Comparison of ENCODE assay signal across 8 mouse cellular contexts in the genomic region with DNA sequence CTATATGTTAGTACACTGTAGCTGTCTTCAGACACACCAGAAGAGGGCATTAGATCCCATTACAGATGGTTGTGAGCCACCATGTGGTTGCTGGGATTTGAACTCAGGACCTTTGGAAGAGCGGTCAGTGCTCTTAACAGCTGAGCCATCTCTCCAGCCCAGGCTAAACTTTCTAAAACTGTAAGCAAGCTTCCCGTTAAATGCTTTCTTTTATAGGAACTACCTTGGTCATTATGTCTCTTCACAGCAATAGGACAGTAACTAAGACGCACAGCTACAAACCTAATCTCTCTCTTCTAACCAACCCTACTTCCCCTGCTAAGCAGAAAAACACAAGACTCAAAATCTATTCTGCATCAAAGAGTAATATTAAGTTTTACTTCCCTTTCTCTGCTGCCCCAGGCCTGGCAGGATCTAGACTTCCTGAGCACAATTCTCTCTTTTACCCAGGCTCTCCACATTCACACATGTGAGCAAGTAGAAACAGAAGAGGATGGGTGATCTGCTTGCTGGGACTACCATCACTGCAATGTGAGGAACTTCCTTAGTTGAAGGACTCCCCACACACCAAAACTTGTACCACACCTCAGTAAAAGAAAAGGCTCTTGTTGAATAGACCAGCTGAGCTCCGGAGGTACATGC. TPM values are rescaled to one million over a fixed set of nuclear protein-coding genes. Genes with fewer than 3 reads are reported as not detected.
DNase-seq lines count a peak whose midpoint lies in the region; ATAC-seq and TF ChIP-seq lines count a peak whose summit lies in the region.

No protein-coding gene starts in this region.

- no peak overlapping the region for H3K9ac ChIP-seq in heart, postnatal 0 days (replicated peaks; ENCODE audit: low read depth, low read length)

- peaks cover 3% of the 10 kb centered on the region for H3K27me3 ChIP-seq in erythroblast, embryonic 14.5 days (ENCODE audit: control insufficient read depth)
- no peaks in the 10 kb centered on the region for H3K27me3 ChIP-seq in E14TG2a.4 (ENCODE audit: insufficient read depth, low read length)
- H3K27me3 ChIP-seq in heart, postnatal 0 days (ENCODE audit: control insufficient read depth, insufficient read depth, low read length): no peaks in the 10 kb centered on the region

- no peaks in the 10 kb centered on the region; the same call in 1 of the 2 replicates for H3K9me3 ChIP-seq in erythroblast, embryonic 14.5 days (ENCODE audit: control insufficient read depth, low read length)
- peaks cover 9% of the 10 kb centered on the region for H3K9me3 ChIP-seq in E14TG2a.4 (ENCODE audit: low read length)
- no peaks in the 10 kb centered on the region for H3K9me3 ChIP-seq in heart, postnatal 0 days (replicated peaks; ENCODE audit: control insufficient read depth, low read length)

- no peak for TF ChIP-seq CTCF in E14TG2a.4 (conservative IDR thresholded peaks at IDR 0.05; ENCODE audit: low read length)
- TF ChIP-seq CTCF in heart, postnatal 0 days (IDR thresholded peaks at IDR 0.05; ENCODE audit: low read depth): no peak

- H3K4me1 ChIP-seq in erythroblast, embryonic 14.5 days (ENCODE audit: control insufficient read depth): peaks cover 25% of the 10 kb centered on the region
- peaks cover 54% of the 10 kb centered on the region for H3K4me1 ChIP-seq in E14TG2a.4 (replicated peaks; ENCODE audit: low read depth, low read length)
- no peaks in the 10 kb centered on the region for H3K4me1 ChIP-seq in heart, postnatal 0 days (ENCODE audit: control insufficient read depth, insufficient read depth)

- peak overlapping the region; percentile 46 for H3K4me2 ChIP-seq in heart, postnatal 0 days (ENCODE audit: low read depth, low read length)

- H3K27ac ChIP-seq in heart, postnatal 0 days (ENCODE audit: low read depth): no peak overlapping the region

- no peak; the same call in 1 of the 2 replicates for ATAC-seq in erythroblast, adult 5-6 weeks (replicated peaks; ENCODE audit: low FRiP score, poor library complexity, severe bottlenecking)
- no peak for ATAC-seq in heart, postnatal 0 days (ENCODE audit: insufficient read depth, low read depth)
- ATAC-seq in megakaryocyte, adult 5-6 weeks (ENCODE audit: poor library complexity, severe bottlenecking): peak; percentile 61

- no peak for DNase-seq in heart, postnatal 0 days (ENCODE audit: low spot score)
- DNase-seq in layer of hippocampus, adult 9-10 months (ENCODE audit: low spot score): no peak
- no peak for DNase-seq in adrenal gland, adult (ENCODE audit: inconsistent age in 2 of 2, low spot score in 1 of 2)
- DNase-seq in right cerebral cortex, postnatal 36 days (ENCODE audit: low spot score in 2 of 2): no peak

- WGBS in heart, postnatal 0 days: 76% methylated on average over 4 of the region's 4 CpGs

- H3K4me3 ChIP-seq in erythroblast, embryonic 14.5 days (replicated peaks): peak overlapping the region; percentile 34
- H3K4me3 ChIP-seq in E14TG2a.4 (replicated peaks; ENCODE audit: low read length): 0 out of 2 replicates have a peak overlapping the region, but pooled peaks have one; percentile 15
- H3K4me3 ChIP-seq in heart, postnatal 0 days (ENCODE audit: low read depth, low read length): no peak overlapping the region

- no peak for TF ChIP-seq EP300 in heart, postnatal 0 days (IDR thresholded peaks at IDR 0.05; ENCODE audit: low read depth)

- H3K36me3 ChIP-seq in erythroblast, embryonic 14.5 days (ENCODE audit: control insufficient read depth): no peaks in the 10 kb centered on the region; the same call in 1 of the 2 replicates
- H3K36me3 ChIP-seq in E14TG2a.4 (ENCODE audit: insufficient read depth, low read length): peaks cover 2% of the 10 kb centered on the region; the same call in 1 of the 2 replicates
- no peaks in the 10 kb centered on the region for H3K36me3 ChIP-seq in heart, postnatal 0 days (replicated peaks; ENCODE audit: control insufficient read depth, insufficient read depth, low read length)

RNA-seq across cellular contexts. Expression of gene Esyt1, which starts 10.1 kb away (rescaled TPM):
- 2.7 and 2.9 TPM in 2 replicates for polyA plus RNA-seq in erythroblast, embryonic 14.5 days (2012)
- 15.2 and 16.9 TPM in 2 replicates for total RNA-seq in erythroblast, adult 5-6 weeks (2015; ENCODE audit: low replicate concordance)
- 24.8 and 27.9 TPM in 2 replicates for total RNA-seq in erythroblast, adult 5-6 weeks (2017; ENCODE audit: low replicate concordance)
- 38.2 and 41.5 TPM in 2 replicates for total RNA-seq in heart, postnatal 0 days (2014; rRNA removed; ENCODE audit: low replicate concordance)
- 12.6 and 13.0 TPM in 2 replicates for polyA plus RNA-seq in heart, postnatal 0 days (2015; fragmentation: Nextera tagmentation; extraction: Ambion mirVana)
- total RNA-seq in megakaryocyte, adult 5-6 weeks (2015): 125 and 127 TPM in 2 replicates
- 266 and 267 TPM in 2 replicates for total RNA-seq in megakaryocyte, adult 5-6 weeks (2017)

RNA-seq across cellular contexts. Expression of gene Zc3h10, which starts 11.8 kb away (rescaled TPM):
- polyA plus RNA-seq in erythroblast, embryonic 14.5 days (2012): 1.6 and 1.9 TPM in 2 replicates
- total RNA-seq in erythroblast, adult 5-6 weeks (2015; ENCODE audit: low replicate concordance): 0.19 and 0.63 TPM in 2 replicates
- 2.8 and 3.2 TPM in 2 replicates for total RNA-seq in erythroblast, adult 5-6 weeks (2017; ENCODE audit: low replicate concordance)
- total RNA-seq in heart, postnatal 0 days (2014; rRNA removed; ENCODE audit: low replicate concordance): 13.8 and 24.4 TPM in 2 replicates
- 6.1 and 8.1 TPM in 2 replicates for polyA plus RNA-seq in heart, postnatal 0 days (2015; fragmentation: Nextera tagmentation; extraction: Ambion mirVana)
- 6.0 and 8.1 TPM in 2 replicates for total RNA-seq in megakaryocyte, adult 5-6 weeks (2015)
- total RNA-seq in megakaryocyte, adult 5-6 weeks (2017): 12.9 and 14.5 TPM in 2 replicates

RNA-seq across cellular contexts. Expression of gene Rpl41, which starts 13.4 kb away (rescaled TPM):
- 2,301 and 2,563 TPM in 2 replicates for polyA plus RNA-seq in erythroblast, embryonic 14.5 days (2012)
- total RNA-seq in erythroblast, adult 5-6 weeks (2015; ENCODE audit: low replicate concordance): 936 and 1,095 TPM in 2 replicates
- total RNA-seq in erythroblast, adult 5-6 weeks (2017; ENCODE audit: low replicate concordance): 729 and 801 TPM in 2 replicates
- total RNA-seq in heart, postnatal 0 days (2014; rRNA removed; ENCODE audit: low replicate concordance): 577 and 617 TPM in 2 replicates
- polyA plus RNA-seq in heart, postnatal 0 days (2015; fragmentation: Nextera tagmentation; extraction: Ambion mirVana): 2,108 and 2,189 TPM in 2 replicates
- total RNA-seq in megakaryocyte, adult 5-6 weeks (2015): 2,152 and 2,213 TPM in 2 replicates
- 1,919 and 2,042 TPM in 2 replicates for total RNA-seq in megakaryocyte, adult 5-6 weeks (2017)

RNA-seq across cellular contexts. Expression of gene Pa2g4, which starts 30.0 kb away (rescaled TPM):
- polyA plus RNA-seq in erythroblast, embryonic 14.5 days (2012): 39.3 and 42.3 TPM in 2 replicates
- total RNA-seq in erythroblast, adult 5-6 weeks (2015; ENCODE audit: low replicate concordance): 71.3 and 75.2 TPM in 2 replicates
- 42.9 and 67.5 TPM in 2 replicates for total RNA-seq in erythroblast, adult 5-6 weeks (2017; ENCODE audit: low replicate concordance)
- total RNA-seq in heart, postnatal 0 days (2014; rRNA removed; ENCODE audit: low replicate concordance): 50.2 and 58.2 TPM in 2 replicates
- 72.4 and 74.3 TPM in 2 replicates for polyA plus RNA-seq in heart, postnatal 0 days (2015; fragmentation: Nextera tagmentation; extraction: Ambion mirVana)
- 116 TPM in 2 replicates for total RNA-seq in megakaryocyte, adult 5-6 weeks (2015)
- 90.4 and 95.0 TPM in 2 replicates for total RNA-seq in megakaryocyte, adult 5-6 weeks (2017)

RNA-seq across cellular contexts. Expression of gene Myl6b, which starts 37.3 kb away (rescaled TPM):
- polyA plus RNA-seq in erythroblast, embryonic 14.5 days (2012): 0.63 and 0.76 TPM in 2 replicates
- 5.4 TPM in 1 of 2 replicates, not detected in the other for total RNA-seq in erythroblast, adult 5-6 weeks (2015; ENCODE audit: low replicate concordance)
- total RNA-seq in erythroblast, adult 5-6 weeks (2017; ENCODE audit: low replicate concordance): 0.85 TPM in 1 of 2 replicates, not detected in the other
- 3.2 and 4.8 TPM in 2 replicates for total RNA-seq in heart, postnatal 0 days (2014; rRNA removed; ENCODE audit: low replicate concordance)
- 4.6 and 4.9 TPM in 2 replicates for polyA plus RNA-seq in heart, postnatal 0 days (2015; fragmentation: Nextera tagmentation; extraction: Ambion mirVana)
- 3.4 and 5.8 TPM in 2 replicates for total RNA-seq in megakaryocyte, adult 5-6 weeks (2015)
- total RNA-seq in megakaryocyte, adult 5-6 weeks (2017): 0.99 and 2.0 TPM in 2 replicates
